Mouse (Mus musculus) intestine, embryonic 14.5 days (tissue): ENCODE data around the gene 6030408B16Rik. TPM values are rescaled to one million over a fixed set of nuclear protein-coding genes. Genes with fewer than 3 reads are reported as not detected.
A peak's percentile ranks its signal among the peaks of the same experiment; 100 is the strongest.

Source experiments
- ATAC-seq: fragments of 200-750 bp; cut with Nextera tagmentation; replicated peaks from 2 replicates; pipeline ENCODE4 v1.8.0; 2017; ENCODE audit warnings: low read depth, moderate number of reproducible peaks, moderate TSS enrichment, moderate library complexity; ENCODE audit not compliant: low FRiP score, low TSS enrichment
- DNase-seq: peaks from one replicate; pipeline ENCODE4 v3.0.0-alpha.2; 2018; ENCODE audit warnings: low spot score
- H3K27ac ChIP-seq: fragments of 300-500 bp; sonication (generic); 2 replicates; pipeline ENCODE4 v1.5.1; 2014; ENCODE audit warnings: low read depth, mild to moderate bottlenecking, control low read depth
- H3K27me3 ChIP-seq: fragments of 300-500 bp; sonication (generic); replicated peaks from 2 replicates; pipeline ENCODE4 v1.6.1; 2014; ENCODE audit warnings: low read length, control low read depth; ENCODE audit not compliant: control insufficient read depth, insufficient read depth
- H3K36me3 ChIP-seq: fragments of 300-500 bp; sonication (generic); 2 replicates; pipeline ENCODE4 v1.6.1; 2014; ENCODE audit warnings: low read length, control low read depth; ENCODE audit not compliant: control insufficient read depth, insufficient read depth
- H3K4me1 ChIP-seq: fragments of 300-500 bp; sonication (generic); replicated peaks from 2 replicates; pipeline ENCODE4 v1.6.1; 2014; ENCODE audit warnings: low read length, control low read depth, mixed read lengths; ENCODE audit not compliant: control insufficient read depth, insufficient read depth
- H3K4me2 ChIP-seq: fragments of 300-500 bp; sonication (generic); 2 replicates; pipeline ENCODE4 v1.6.1; 2014; ENCODE audit warnings: low read length
- H3K4me3 ChIP-seq: fragments of 300-500 bp; sonication (generic); 2 replicates; pipeline ENCODE4 v1.5.1; 2014; ENCODE audit warnings: low read depth, low read length, control low read depth, mixed read lengths
- H3K9ac ChIP-seq: fragments of 300-500 bp; sonication (generic); 2 replicates; pipeline ENCODE4 v1.6.1; 2014; ENCODE audit warnings: mild to moderate bottlenecking, low read length
- H3K9me3 ChIP-seq: fragments of 300-500 bp; sonication (generic); 2 replicates; pipeline ENCODE4 v1.6.1; 2016; ENCODE audit warnings: low read length, control low read depth; ENCODE audit not compliant: control insufficient read depth
- WGBS: fragments of 180-500 bp; shearing (Covaris S2); extraction: QIAGEN DNeasy Blood & Tissue Kit; methylation state at CpG from one replicate; pipeline ENCODE4 v1.1.7; 2014; 5-methylcytosine and 5-hydroxymethylcytosine counted together
- polyA plus RNA-seq: library from polyadenylated mRNA; unstranded; fragments of >200 nt; fragmentation: Nextera tagmentation; extraction: Ambion mirVana; gene quantifications from 2 replicates; pipeline ENCODE4 v1.2.1, GENCODE M21; 2014

Gene 6030408B16Rik
- polyA plus RNA-seq, 1 experiment from 2014 or later = 5.9 TPM

- Histone ChIP-seq H3K9ac (no peak overlapping the region), H3K27ac (no peak overlapping the region), H3K27me3 (no peaks in the 10 kb centered on the region), H3K9me3 (no peaks in the 10 kb centered on the region), H3K4me3 (no peak overlapping the region), H3K4me2 (no peak overlapping the region), H3K4me1 (peaks cover 12% of the 10 kb centered on the region), H3K36me3 (peaks cover 39% of the 10 kb centered on the region)
- DNase-seq (no peak), ATAC-seq (no peak)
- 40% methylated on average over 6 of the region's 6 CpGs for WGBS
Observed at GRCm38 (mm10) chr15:101274380-101274779, 18.6 kb upstream of the 6030408B16Rik start.

GRCm38 (mm10) chr15:101277351-101277899, 15.6 kb upstream of the 6030408B16Rik start:
- Histone ChIP-seq H3K4me3 (no peak overlapping the region), H3K27me3 (no peaks in the 10 kb centered on the region), H3K9me3 (no peaks in the 10 kb centered on the region), H3K9ac (no peak overlapping the region), H3K27ac (peak overlapping the region; percentile 55; the same call in 1 of the 2 replicates), H3K4me2 (no peak overlapping the region), H3K36me3 (peaks cover 14% of the 10 kb centered on the region), H3K4me1 (peaks cover 12% of the 10 kb centered on the region)
- DNase-seq (no peak), ATAC-seq (peak; percentile 33; the same call in 1 of the 2 replicates)
- 61% methylated on average over 11 of the region's 11 CpGs for WGBS

GRCm38 (mm10) chr15:101278589-101278988, 14.4 kb upstream of the 6030408B16Rik start:
- H3K4me3 ChIP-seq = no peak overlapping the region
- H3K27me3 ChIP-seq = no peaks in the 10 kb centered on the region
- 0 out of 2 replicates have a peak overlapping the region, but pooled peaks have one; percentile 55 for H3K27ac ChIP-seq
- no peak overlapping the region for H3K9ac ChIP-seq
- peaks cover 12% of the 10 kb centered on the region for H3K4me1 ChIP-seq
- peaks cover 3% of the 10 kb centered on the region; the same call in 1 of the 2 replicates for H3K36me3 ChIP-seq
- 41% methylated on average over 5 of the region's 5 CpGs for WGBS
- H3K4me2 ChIP-seq = no peak overlapping the region
- ATAC-seq = no peak
- no peaks in the 10 kb centered on the region for H3K9me3 ChIP-seq
- no peak for DNase-seq

GRCm38 (mm10) chr15:101279430-101279999, 13.5 kb upstream of the 6030408B16Rik start:
- no peak overlapping the region for H3K4me2 ChIP-seq
- H3K9me3 ChIP-seq = no peaks in the 10 kb centered on the region
- no peaks in the 10 kb centered on the region for H3K36me3 ChIP-seq
- H3K27me3 ChIP-seq = no peaks in the 10 kb centered on the region
- ATAC-seq = no peak
- H3K4me1 ChIP-seq = peaks cover 12% of the 10 kb centered on the region
- DNase-seq = no peak
- no peak overlapping the region for H3K9ac ChIP-seq
- 0 out of 2 replicates have a peak overlapping the region, but pooled peaks have one; percentile 24 for H3K27ac ChIP-seq
- WGBS = 59% methylated on average over 12 of the region's 12 CpGs
- no peak overlapping the region for H3K4me3 ChIP-seq

GRCm38 (mm10) chr15:101282471-101282870, 10.5 kb upstream of the 6030408B16Rik start:
- Histone ChIP-seq H3K36me3 (peaks cover 13% of the 10 kb centered on the region), H3K4me1 (peaks cover 23% of the 10 kb centered on the region), H3K27ac (no peak overlapping the region), H3K27me3 (no peaks in the 10 kb centered on the region), H3K4me2 (no peak overlapping the region), H3K9ac (no peak overlapping the region), H3K9me3 (no peaks in the 10 kb centered on the region), H3K4me3 (no peak overlapping the region)
- WGBS = 77% methylated on average over 5 of the region's 5 CpGs
- DNase-seq = no peak
- no peak for ATAC-seq

- Histone ChIP-seq H3K9ac (peak overlapping the region; percentile 88), H3K27ac (peak overlapping the region; percentile 86), H3K36me3 (peaks cover 22% of the 10 kb centered on the region), H3K9me3 (no peaks in the 10 kb centered on the region), H3K4me2 (peak overlapping the region; percentile 99), H3K27me3 (no peaks in the 10 kb centered on the region), H3K4me3 (peak overlapping the region; percentile 90), H3K4me1 (peaks cover 20% of the 10 kb centered on the region)
- DNase-seq = no peak
- under 1% methylated on average over 26 of the region's 26 CpGs for WGBS
- ATAC-seq = peak; percentile 33; the same call in 1 of the 2 replicates
Observed at GRCm38 (mm10) chr15:101283183-101283910, 9.7 kb upstream of the 6030408B16Rik start.

- ATAC-seq = peak; percentile 87
- WGBS = under 1% methylated on average over 61 of the region's 61 CpGs
Observed at GRCm38 (mm10) chr15:101283911-101284750, 8.9 kb upstream of the 6030408B16Rik start, which contains the start of gene Atg101. Gene Atg101 (plus strand): TSS chr15:101284272.

GRCm38 (mm10) chr15:101286129-101286770, 6.8 kb upstream of the 6030408B16Rik start:
- DNase-seq = no peak
- peaks cover 11% of the 10 kb centered on the region for H3K4me1 ChIP-seq
- no peak overlapping the region for H3K4me3 ChIP-seq
- no peak overlapping the region for H3K9ac ChIP-seq
- H3K27ac ChIP-seq = no peak overlapping the region
- no peaks in the 10 kb centered on the region for H3K9me3 ChIP-seq
- H3K4me2 ChIP-seq = no peak overlapping the region
- peaks cover 51% of the 10 kb centered on the region for H3K36me3 ChIP-seq
- 69% methylated on average over 9 of the region's 9 CpGs for WGBS
- H3K27me3 ChIP-seq = no peaks in the 10 kb centered on the region
- no peak for ATAC-seq

More at GRCm38 (mm10) chr15:101283911-101284750, 8.9 kb upstream of the 6030408B16Rik start, which contains the start of gene Atg101:
- Histone ChIP-seq H3K27me3 (no peaks in the 10 kb centered on the region), H3K4me2 (peak within 1 kb of the TSS; percentile 99), H3K9me3 (no peaks in the 10 kb centered on the region), H3K4me1 (peaks cover 12% of the 10 kb centered on the region), H3K36me3 (peaks cover 30% of the 10 kb centered on the region), H3K27ac (peak within 1 kb of the TSS; percentile 86), H3K9ac (peak within 1 kb of the TSS; percentile 88), H3K4me3 (peak within 1 kb of the TSS; percentile 90)
- DNase-seq = peak; percentile 98
